Mouse (Mus musculus) MEL (cell line): ENCODE measurements around the gene Bptf.

Experiments used
- CTCF ChIP-seq, 3 experiments: IDR thresholded peaks in 2 of 3; conservative IDR thresholded peaks in 1 of 3; 2 replicates each; pipeline ENCODE4 v1.5.1; 2011 to 2012; ENCODE audit warnings: low read length in 3 of 3, low read depth in 2 of 3, mild to moderate bottlenecking in 2 of 3, improper control_type of control experiment in 1 of 3, inconsistent platforms in 1 of 3, mixed read lengths in 1 of 3, moderate library complexity in 1 of 3; ENCODE audit not compliant: control insufficient read depth in 1 of 3, insufficient read depth in 1 of 3, poor library complexity in 1 of 3, severe bottlenecking in 1 of 3
- E2F4 ChIP-seq: IDR thresholded peaks from 2 replicates; pipeline ENCODE4 v1.6.1; 2011; ENCODE audit warnings: low read depth, low read length, improper control_type of control experiment, borderline replicate concordance
- EP300 ChIP-seq, 2 experiments: IDR thresholded peaks; 2 replicates each; pipeline ENCODE4 v1.6.1; 2011; ENCODE audit warnings: improper control_type of control experiment in 2 of 2, low read length in 2 of 2, low read depth in 1 of 2, mild to moderate bottlenecking in 1 of 2
- POLR2A ChIP-seq, 2 experiments: IDR thresholded peaks; 2 replicates each; pipeline ENCODE4 v1.6.1; 2011 to 2012; ENCODE audit warnings: low read length in 2 of 2, mild to moderate bottlenecking in 2 of 2, control low read depth in 1 of 2, improper control_type of control experiment in 1 of 2, low read depth in 1 of 2, moderate library complexity in 1 of 2; ENCODE audit not compliant: control insufficient read depth in 1 of 2, insufficient read depth in 1 of 2, poor library complexity in 1 of 2
- TBP ChIP-seq: IDR thresholded peaks from 2 replicates; pipeline ENCODE4 v1.8.0; 2011; ENCODE audit warnings: low read depth, low read length, improper control_type of control experiment
- TCF12 ChIP-seq: IDR thresholded peaks from 2 replicates; pipeline ENCODE4 v1.6.1; 2014; ENCODE audit warnings: low read depth, mild to moderate bottlenecking, inconsistent platforms, low read length, improper control_type of control experiment, moderate library complexity

- TF ChIP-seq POLR2A (IDR thresholded peaks at IDR 0.05; ENCODE audit: control insufficient read depth in 1 of 2, insufficient read depth in 1 of 2, low read depth in 1 of 2, low read length in 2 of 2, poor library complexity in 1 of 2) (no peak), CTCF (IDR thresholded peaks at IDR 0.05 in 2 of 3, conservative IDR thresholded peaks at IDR 0.05 in 1 of 3; ENCODE audit: control insufficient read depth in 1 of 3, insufficient read depth in 1 of 3, low read depth in 2 of 3, low read length in 3 of 3, poor library complexity in 1 of 3, severe bottlenecking in 1 of 3) (no peak), TBP (no peak), EP300 (IDR thresholded peaks at IDR 0.05; ENCODE audit: low read depth in 1 of 2, low read length in 2 of 2) (no peak), E2F4 (no peak), TCF12 (no peak)
Observed at GRCm38 (mm10) chr11:107039417-107039816, 92.5 kb downstream of the Bptf start.
